Mouse (Mus musculus) lung, postnatal 0 days (tissue): ENCODE data around the gene Bdkrb2.

Experiments
- CTCF ChIP-seq: IDR thresholded peaks from 2 replicates; pipeline ENCODE4 v1.5.1; 2016; ENCODE audit warnings: antibody characterized with exemption, mild to moderate bottlenecking
- EP300 ChIP-seq: IDR thresholded peaks from 2 replicates; pipeline ENCODE4 v1.6.1; 2016; ENCODE audit warnings: antibody characterized with exemption, mild to moderate bottlenecking, control low read depth

GRCm38 (mm10) chr12:105622981-105623539 is 60.0 kb downstream of the Bdkrb2 start:
- no peak for TF ChIP-seq CTCF
- no peak for TF ChIP-seq EP300
